Mouse (Mus musculus) adrenal gland, adult 18-20 months (tissue): ENCODE measurements around the gene Mybpc1. TPM values are rescaled to one million over a fixed set of nuclear protein-coding genes. Genes with fewer than 3 reads are reported as not detected.

ENCODE experiments used
- DNase-seq, 2 experiments: peaks; one replicate each; pipeline ENCODE4 v3.0.0; 2021 to 2022; ENCODE audit warnings: low spot score in 2 of 2
- long read RNA-seq, 2 experiments: library from polyadenylated mRNA; stranded (forward); transcript quantifications; one replicate each; pipeline ENCODE4 v2.0.0; 2021
- total RNA-seq, 2 experiments: library from RNA; stranded (reverse); gene quantifications; 1 replicate in 1 of 2; 2 replicates in 1 of 2; pipeline ENCODE4 v1.2.3; 2021

Mybpc1 gene
- total RNA-seq = 1 to 10 TPM in 1 of 2 experiments, under 1 TPM in 1; 0.60 to 4.3 TPM
- long read RNA-seq, experiment 1, partial matches to known transcripts = 0 of 4 reads
- long read RNA-seq, experiment 1, other reads (novel, unspliced or antisense) = 4 of 4 reads
- long read RNA-seq, experiment 2, partial matches to known transcripts = 3 of 27 reads
- long read RNA-seq, experiment 2, other reads (novel, unspliced or antisense) = 24 of 27 reads

GRCm38 (mm10) chr10:88604943-88605342, at the start of gene Mybpc1:
Gene Mybpc1 (minus strand): TSS chr10:88605152.
- no peak for DNase-seq

GRCm38 (mm10) chr10:88645448-88645847, 40.5 kb upstream of the Mybpc1 start:
- DNase-seq = no peak

- DNase-seq = no peak
Observed at GRCm38 (mm10) chr10:88631330-88631953, 26.5 kb upstream of the Mybpc1 start.

- no peak for DNase-seq
Observed at GRCm38 (mm10) chr10:88630663-88631329, 25.8 kb upstream of the Mybpc1 start.

DNA sequence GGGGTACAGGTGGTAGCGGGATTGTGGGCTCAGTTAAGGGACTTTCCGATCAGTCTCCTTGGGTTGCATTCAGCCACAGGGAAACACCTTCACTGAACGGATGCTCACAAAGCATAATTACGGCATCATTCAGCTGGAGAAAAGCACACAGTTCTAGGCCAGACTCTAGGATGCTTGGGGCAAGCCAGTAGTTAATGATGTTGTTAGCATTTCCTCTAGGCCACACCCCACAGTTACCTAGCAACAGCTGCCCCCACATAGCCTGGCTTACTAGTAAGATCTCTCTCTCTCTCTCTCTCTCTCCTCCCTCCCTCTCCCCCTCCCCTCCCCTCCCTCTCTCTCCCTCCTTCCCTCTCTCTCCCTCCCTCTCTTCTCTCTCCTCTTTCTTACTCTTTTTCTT, 22.1 kb upstream of the Mybpc1 start:
- no peak for DNase-seq

DNA sequence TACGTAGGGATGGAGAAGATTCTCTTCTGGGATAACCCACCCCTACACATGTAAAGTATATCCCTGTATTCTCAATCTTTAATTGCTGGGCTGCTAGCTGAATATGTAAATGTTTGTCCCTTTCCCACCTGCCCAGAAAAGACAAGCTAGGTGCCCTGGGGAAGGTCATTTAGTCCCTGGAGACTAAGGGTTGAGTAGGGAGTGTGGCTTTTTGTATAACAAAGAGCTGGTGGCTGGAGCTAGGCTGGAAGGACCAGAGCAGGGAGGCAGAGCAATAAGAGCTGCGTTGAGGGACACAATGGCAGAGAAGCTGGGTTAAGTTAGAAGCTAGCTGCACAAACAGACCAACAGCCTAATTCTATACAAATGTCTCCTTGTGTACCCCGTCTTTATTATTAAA, 21.2 kb upstream of the Mybpc1 start:
- DNase-seq = no peak

DNA sequence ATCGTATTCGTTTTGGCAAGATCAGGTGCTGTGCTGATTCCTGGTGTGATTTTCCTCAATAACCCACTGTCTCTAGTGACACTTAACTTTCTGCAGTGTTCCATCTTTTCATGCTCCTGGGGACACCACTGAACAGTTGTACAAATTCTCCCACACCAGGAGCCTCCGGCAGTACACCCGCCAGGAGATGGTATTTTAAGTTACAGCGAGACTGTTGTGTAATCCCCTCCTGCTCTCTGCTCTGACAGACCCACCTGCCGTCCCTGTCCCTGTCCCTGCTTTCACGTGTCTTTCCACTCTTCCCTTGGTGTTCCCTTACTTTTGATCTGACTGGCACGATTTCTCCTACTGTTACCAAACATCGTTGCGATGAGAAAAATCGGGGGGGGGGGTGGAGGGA, 19.3 kb upstream of the Mybpc1 start:
- no peak for DNase-seq

GRCm38 (mm10) chr10:88622624-88623023, 17.7 kb upstream of the Mybpc1 start:
- DNase-seq = no peak

- no peak for DNase-seq
Observed at GRCm38 (mm10) chr10:88620809-88621208, 15.9 kb upstream of the Mybpc1 start.

GRCm38 (mm10) chr10:88613051-88613450, 8.1 kb upstream of the Mybpc1 start:
- DNase-seq = no peak

GRCm38 (mm10) chr10:88606686-88607085, 1.7 kb upstream of the Mybpc1 start:
- DNase-seq = no peak

- DNase-seq = no peak
Observed at GRCm38 (mm10) chr10:88606065-88606464, 1.1 kb upstream of the Mybpc1 start.

- no peak for DNase-seq
Observed at GRCm38 (mm10) chr10:88603773-88604172, 1.2 kb downstream of the Mybpc1 start.

DNA sequence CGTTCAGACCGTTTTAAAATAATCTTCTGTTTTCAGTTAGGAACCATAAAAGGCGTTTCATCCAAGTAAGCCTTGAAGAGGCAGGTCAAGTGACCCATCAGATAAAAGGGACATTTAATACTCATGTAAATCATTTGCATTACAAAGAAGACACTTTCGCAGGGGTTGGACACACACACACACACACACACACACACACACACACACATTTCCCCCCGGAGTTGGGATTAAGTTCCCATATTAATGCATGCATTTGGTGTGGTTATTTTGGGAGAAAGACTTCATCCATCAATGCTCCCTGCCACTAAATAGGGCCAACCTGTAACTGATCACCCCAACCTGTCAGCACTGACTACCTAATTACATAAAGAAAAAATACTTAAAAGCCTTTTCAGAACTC, 1.7 kb downstream of the Mybpc1 start:
- no peak for DNase-seq

DNA sequence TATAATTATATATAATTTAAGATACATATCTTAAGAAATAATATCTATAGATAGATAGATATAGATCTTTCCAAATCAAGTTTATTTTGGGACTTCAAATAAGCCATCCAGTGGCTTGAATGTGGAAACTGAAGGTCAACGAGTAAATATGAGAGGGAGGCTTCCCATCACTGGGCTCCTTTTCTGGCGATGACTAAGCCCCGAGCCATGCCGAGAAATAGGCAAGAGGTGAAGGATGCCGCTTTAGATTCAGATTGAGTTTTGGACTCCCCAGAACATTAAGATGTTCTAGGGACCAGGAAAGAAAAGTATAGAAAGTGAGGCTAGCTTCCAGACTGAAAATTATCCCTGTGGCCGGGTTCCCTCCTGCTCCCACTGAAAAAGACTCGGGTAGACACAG, 4.4 kb downstream of the Mybpc1 start:
- no peak for DNase-seq

DNA sequence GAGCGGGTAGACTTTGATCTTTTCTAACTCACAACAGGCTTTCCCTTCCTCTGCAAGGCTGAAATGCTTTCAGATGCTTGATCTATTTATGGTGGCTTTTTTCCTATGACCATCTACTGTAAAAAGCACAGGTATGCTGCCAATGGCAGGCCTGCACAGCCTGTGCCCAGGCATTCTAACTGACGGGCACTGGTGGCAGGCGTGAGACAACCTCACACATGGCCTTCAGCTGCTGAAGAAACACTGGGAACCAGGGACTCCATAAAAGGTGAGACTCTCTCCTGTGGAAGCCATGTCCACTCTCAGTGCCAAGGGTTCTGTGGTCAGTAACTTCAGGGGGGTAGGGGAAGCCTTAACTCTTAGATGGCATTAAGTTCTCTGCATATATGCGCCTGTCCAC, 12.6 kb downstream of the Mybpc1 start:
- DNase-seq = no peak

- DNase-seq = no peak
Observed at GRCm38 (mm10) chr10:88591042-88591441, 13.9 kb downstream of the Mybpc1 start.

GRCm38 (mm10) chr10:88584469-88584868, 20.5 kb downstream of the Mybpc1 start:
- no peak for DNase-seq

DNA sequence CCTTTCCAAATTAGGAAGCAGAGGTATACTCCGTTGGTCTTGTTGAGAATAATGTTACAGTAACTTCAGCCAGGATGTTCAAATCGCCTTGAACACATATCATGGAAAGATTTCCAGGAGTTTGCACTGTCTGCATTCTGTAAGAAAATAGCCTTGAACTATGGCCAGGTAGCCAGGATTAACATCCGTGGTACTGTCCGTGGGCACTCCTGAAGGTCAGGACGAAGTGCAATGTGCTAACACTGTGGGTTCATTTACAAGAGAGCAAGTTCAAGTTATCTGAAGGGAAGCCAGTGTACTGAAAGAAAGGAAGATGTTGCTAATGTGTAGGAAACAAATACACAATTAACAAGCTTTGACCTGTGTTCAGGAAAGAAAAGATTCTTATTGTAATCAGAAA, 24.2 kb downstream of the Mybpc1 start:
- DNase-seq = no peak

GRCm38 (mm10) chr10:88578651-88579050, 26.3 kb downstream of the Mybpc1 start:
- DNase-seq = no peak

DNA sequence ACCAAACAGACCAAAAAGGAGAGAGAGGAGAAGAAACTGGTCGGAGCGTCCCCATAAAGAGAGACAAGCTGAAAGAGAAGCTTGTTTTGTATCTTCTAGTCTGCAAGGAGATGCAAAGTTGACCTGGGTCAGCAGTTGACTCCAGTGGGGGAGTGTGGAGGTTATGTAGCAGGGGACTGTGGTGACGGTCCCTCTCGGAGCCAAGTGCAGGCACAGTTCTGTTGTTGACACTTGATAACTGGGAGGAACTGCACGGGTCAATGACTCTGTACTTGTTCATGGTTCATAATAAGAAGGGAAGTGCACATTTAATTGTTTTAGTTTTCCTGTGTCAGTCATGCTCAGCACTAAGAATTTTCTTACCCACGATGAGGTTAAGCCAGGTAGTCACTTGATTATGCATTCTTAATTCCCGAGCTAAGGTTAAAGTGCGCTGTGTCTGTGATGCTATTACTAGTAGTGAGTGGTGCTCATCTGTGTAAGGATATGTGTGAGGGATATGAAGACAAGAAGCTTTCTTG, 30.8 kb downstream of the Mybpc1 start:
- DNase-seq = no peak

DNA sequence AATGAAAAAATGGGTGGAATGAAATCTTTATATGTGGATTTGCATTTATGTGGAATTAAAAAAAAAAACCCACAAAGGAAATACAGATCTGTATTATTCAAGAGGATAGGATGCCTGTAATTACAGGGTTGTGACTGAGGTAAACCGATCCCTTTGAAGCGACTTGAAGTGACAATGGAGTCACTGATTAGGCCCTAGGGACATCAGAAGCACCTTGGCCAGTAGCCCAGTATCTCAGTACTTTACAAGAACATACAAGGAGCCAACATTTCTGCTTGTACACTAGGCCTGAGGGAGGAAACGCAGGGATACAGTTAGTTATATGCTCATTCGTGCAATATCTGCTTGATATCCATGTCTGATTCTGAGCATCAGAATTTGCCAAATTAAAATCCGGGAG, 32.8 kb downstream of the Mybpc1 start:
- DNase-seq = no peak
